Mouse (Mus musculus) intestine, embryonic 15.5 days (tissue): ENCODE measurements around the gene H13. TPM values are rescaled to one million over a fixed set of nuclear protein-coding genes. Genes with fewer than 3 reads are reported as not detected.

ENCODE experiments used
- ATAC-seq: fragments of 200-750 bp; cut with Nextera tagmentation; 2 replicates; pipeline ENCODE4 v1.8.0; 2017; ENCODE audit warnings: moderate TSS enrichment, moderate library complexity
- H3K27ac ChIP-seq: fragments of 300-500 bp; sonication (generic); 2 replicates; pipeline ENCODE4 v1.5.1; 2015; ENCODE audit warnings: mild to moderate bottlenecking, inconsistent platforms
- H3K27me3 ChIP-seq: fragments of 300-500 bp; sonication (generic); replicated peaks from 2 replicates; pipeline ENCODE4 v1.6.1; 2015; ENCODE audit warnings: inconsistent platforms
- H3K36me3 ChIP-seq: fragments of 300-500 bp; sonication (generic); 2 replicates; pipeline ENCODE4 v1.6.1; 2015; ENCODE audit warnings: inconsistent platforms
- H3K4me1 ChIP-seq: fragments of 300-500 bp; sonication (generic); replicated peaks from 2 replicates; pipeline ENCODE4 v1.6.1; 2015; ENCODE audit warnings: inconsistent platforms
- H3K4me2 ChIP-seq: fragments of 300-500 bp; sonication (generic); replicated peaks from 2 replicates; pipeline ENCODE4 v1.6.1; 2015; ENCODE audit warnings: mild to moderate bottlenecking, inconsistent platforms
- H3K4me3 ChIP-seq: fragments of 300-500 bp; sonication (generic); replicated peaks from 2 replicates; pipeline ENCODE4 v1.5.1; 2015; ENCODE audit warnings: inconsistent platforms
- H3K9ac ChIP-seq: fragments of 300-500 bp; sonication (generic); 2 replicates; pipeline ENCODE4 v1.6.1; 2015; ENCODE audit warnings: inconsistent platforms
- H3K9me3 ChIP-seq: fragments of 300-500 bp; sonication (generic); 2 replicates; pipeline ENCODE4 v1.6.1; 2016; ENCODE audit warnings: inconsistent platforms
- WGBS: fragments of 180-500 bp; shearing (Covaris S2); methylation state at CpG from one replicate; pipeline ENCODE4 v1.1.7; 2015; 5-methylcytosine and 5-hydroxymethylcytosine counted together
- polyA plus RNA-seq: library from polyadenylated mRNA; unstranded; fragments of >200 nt; fragmentation: Nextera tagmentation; extraction: Ambion mirVana; gene quantifications from 2 replicates; pipeline ENCODE4 v1.2.1, GENCODE M21; 2015

Gene H13
- polyA plus RNA-seq, 1 experiment from 2014 or later = 115 TPM

GRCm38 (mm10) chr2:152740490-152740889 lies 71.2 kb downstream of the H13 start:
- H3K9me3 ChIP-seq = no peaks in the 10 kb centered on the region
- H3K4me2 ChIP-seq = peak overlapping the region; percentile 86; the same call in 1 of the 2 replicates
- ATAC-seq = no peak
- 61% methylated on average over 5 of the region's 5 CpGs for WGBS
- H3K4me3 ChIP-seq = no peak overlapping the region
- H3K27ac ChIP-seq = peak overlapping the region; percentile 93
- H3K27me3 ChIP-seq = no peaks in the 10 kb centered on the region
- H3K9ac ChIP-seq = no peak overlapping the region
- no peaks in the 10 kb centered on the region for H3K36me3 ChIP-seq
- H3K4me1 ChIP-seq = peaks cover 36% of the 10 kb centered on the region

GRCm38 (mm10) chr2:152741153-152742041 lies 72.1 kb downstream of the H13 start:
- Histone ChIP-seq H3K4me2 (peak overlapping the region; percentile 46), H3K9ac (no peak overlapping the region; the same call in 1 of the 2 replicates), H3K4me1 (peaks cover 36% of the 10 kb centered on the region), H3K4me3 (no peak overlapping the region), H3K36me3 (no peaks in the 10 kb centered on the region), H3K9me3 (no peaks in the 10 kb centered on the region), H3K27me3 (no peaks in the 10 kb centered on the region), H3K27ac (peak overlapping the region; percentile 93)
- peak; percentile 77 for ATAC-seq
- 26% methylated on average over 14 of the region's 14 CpGs for WGBS

- no peak for ATAC-seq
- H3K9ac ChIP-seq = no peak overlapping the region
- WGBS = 27% methylated on average over 10 of the region's 10 CpGs
- H3K4me1 ChIP-seq = peaks cover 36% of the 10 kb centered on the region
- H3K27ac ChIP-seq = peak overlapping the region; percentile 93
- no peaks in the 10 kb centered on the region for H3K9me3 ChIP-seq
- H3K4me2 ChIP-seq = peak overlapping the region; percentile 46; the same call in 1 of the 2 replicates
- no peaks in the 10 kb centered on the region for H3K27me3 ChIP-seq
- no peak overlapping the region for H3K4me3 ChIP-seq
- no peaks in the 10 kb centered on the region for H3K36me3 ChIP-seq
Observed at GRCm38 (mm10) chr2:152742435-152742834, 73.2 kb downstream of the H13 start.

GRCm38 (mm10) chr2:152753944-152754711 lies 84.9 kb downstream of the H13 start, which contains the start of gene Cox4i2:
TSS of gene Cox4i2 (plus strand) at chr2:152754173.
- Histone ChIP-seq H3K4me1 (peaks cover 10% of the 10 kb centered on the region; the same call in 1 of the 2 replicates), H3K9me3 (no peaks in the 10 kb centered on the region), H3K9ac (peak within 1 kb of the TSS; percentile 9; the same call in 1 of the 2 replicates), H3K4me3 (peak within 1 kb of the TSS; percentile 22), H3K27me3 (no peaks in the 10 kb centered on the region), H3K4me2 (peak within 1 kb of the TSS; percentile 60), H3K36me3 (no peaks in the 10 kb centered on the region), H3K27ac (no peak within 1 kb of the TSS)
- WGBS = 7% methylated on average over 30 of the region's 30 CpGs
- ATAC-seq = peak; percentile 45

- Histone ChIP-seq H3K36me3 (no peaks in the 10 kb centered on the region), H3K4me3 (no peak overlapping the region), H3K9ac (no peak overlapping the region), H3K9me3 (no peaks in the 10 kb centered on the region), H3K27me3 (no peaks in the 10 kb centered on the region), H3K27ac (no peak overlapping the region), H3K4me2 (no peak overlapping the region), H3K4me1 (peaks cover 10% of the 10 kb centered on the region; the same call in 1 of the 2 replicates)
- whole genome bisulfite sequencing = 77% methylated on average over 17 of the region's 17 CpGs
- no peak for ATAC-seq
Observed at GRCm38 (mm10) chr2:152756474-152757393, 87.5 kb downstream of the H13 start.

GRCm38 (mm10) chr2:152757478-152757877 lies 88.2 kb downstream of the H13 start:
- Histone ChIP-seq H3K27ac (no peak overlapping the region), H3K4me1 (peaks cover 10% of the 10 kb centered on the region; the same call in 1 of the 2 replicates), H3K27me3 (no peaks in the 10 kb centered on the region), H3K36me3 (no peaks in the 10 kb centered on the region), H3K4me2 (no peak overlapping the region), H3K4me3 (no peak overlapping the region), H3K9ac (no peak overlapping the region), H3K9me3 (no peaks in the 10 kb centered on the region)
- ATAC-seq = no peak
- WGBS = 44% methylated on average over 2 of the region's 2 CpGs

Other genes starting within 250 kb of the H13 start
- not detected in 2 replicates for gene Defb23, start 204.8 kb upstream of the H13 start, polyA plus RNA-seq
- gene Defb20, start 192.4 kb upstream of the H13 start, polyA plus RNA-seq = not detected in 2 replicates
- not detected in 2 replicates for gene Defb22, start 179.3 kb upstream of the H13 start, polyA plus RNA-seq
- not detected in 2 replicates for gene Defb26, start 157.8 kb upstream of the H13 start, polyA plus RNA-seq
- gene Defb28, start 151.2 kb upstream of the H13 start, polyA plus RNA-seq = not detected in 2 replicates
- not detected in 2 replicates for gene Defb29, start 129.4 kb upstream of the H13 start, polyA plus RNA-seq
- gene Gm17416, start 100.1 kb upstream of the H13 start, polyA plus RNA-seq = not detected in 2 replicates
- gene Defb21, start 96.7 kb upstream of the H13 start, polyA plus RNA-seq = not detected in 2 replicates
- gene Defb19, start 89.1 kb upstream of the H13 start, polyA plus RNA-seq = not detected in 2 replicates
- not detected in 2 replicates for gene Defb45, start 70.1 kb upstream of the H13 start, polyA plus RNA-seq
- gene Defb36, start 65.1 kb upstream of the H13 start, polyA plus RNA-seq = not detected in 2 replicates
- 0.67 and 2.3 TPM in 2 replicates for gene Defb25, start 46.4 kb upstream of the H13 start, polyA plus RNA-seq
- gene Rem1, start 42.5 kb upstream of the H13 start, polyA plus RNA-seq = 10.0 and 10.3 TPM in 2 replicates
- 26.3 and 26.8 TPM in 2 replicates for gene Mcts2, start 17.6 kb downstream of the H13 start, polyA plus RNA-seq
- gene Id1, start 66.8 kb downstream of the H13 start, polyA plus RNA-seq = 102 and 116 TPM in 2 replicates
- 12.2 and 14.2 TPM in 2 replicates for gene Cox4i2, start 84.7 kb downstream of the H13 start, polyA plus RNA-seq
- 61.9 and 64.0 TPM in 2 replicates for gene Bcl2l1, start 162.3 kb downstream of the H13 start, polyA plus RNA-seq
- 60.1 and 67.6 TPM in 2 replicates for gene Tpx2, start 178.5 kb downstream of the H13 start, polyA plus RNA-seq
- 0.06 TPM in 1 of 2 replicates, not detected in the other for gene Mylk2, start 241.9 kb downstream of the H13 start, polyA plus RNA-seq